Comparison of ENCODE assay signal across 18 mouse cellular contexts in genomic region chr3:107828518-107828917, GRCm38 (mm10). TPM values are rescaled to one million over a fixed set of nuclear protein-coding genes. Genes with fewer than 3 reads are reported as not detected.
A peak's percentile ranks its signal among the peaks of the same experiment; 100 is the strongest.
DNase-seq lines count a peak whose midpoint lies in the region; ATAC-seq and TF ChIP-seq lines count a peak whose summit lies in the region.
"Had no signal": no experiment of that assay in that cellular context is flagged by ENCODE, and none has a peak within 500 bp of the region (broad histone marks: within the 10 kb centered on the region; RNA-seq: fewer than 3 reads in every experiment).

No protein-coding gene starts in this region.

- no peaks in the 10 kb centered on the region for H3K79me2 ChIP-seq in liver, adult 2 months (ENCODE audit: control insufficient read depth, insufficient read depth, low read length)
- no peaks in the 10 kb centered on the region for H3K79me2 ChIP-seq in myocyte (ENCODE audit: control insufficient read depth, insufficient read depth)

- H3K27ac ChIP-seq in gastrocnemius, adult 2 months: peak overlapping the region; percentile 20; the same call in 1 of the 2 replicates
- no peak overlapping the region for H3K27ac ChIP-seq in liver, adult 2 months (replicated peaks; ENCODE audit: insufficient read depth, low read depth, low read length)
- no peak overlapping the region for H3K27ac ChIP-seq in liver, embryonic 11.5 days (ENCODE audit: low read depth, low read length)
- H3K27ac ChIP-seq: embryonic facial prominence, embryonic 13.5 days; forebrain, embryonic 12.5 days; heart, embryonic 13.5 days; hindbrain, embryonic 14.5 days; liver, embryonic 14.5 days; midbrain, embryonic 13.5 days had no signal

- ATAC-seq in liver, embryonic 11.5 days (replicated peaks; ENCODE audit: low FRiP score): no peak
- ATAC-seq: midbrain, embryonic 13.5 days had no signal

- H3K27me3 ChIP-seq in liver, adult 2 months (ENCODE audit: control insufficient read depth, insufficient read depth, low read length): no peaks in the 10 kb centered on the region
- peaks cover 3% of the 10 kb centered on the region for H3K27me3 ChIP-seq in liver, embryonic 11.5 days (replicated peaks; ENCODE audit: control insufficient read depth, insufficient read depth, low read length)
- no peaks in the 10 kb centered on the region for H3K27me3 ChIP-seq in myocyte (ENCODE audit: control insufficient read depth, insufficient read depth, insufficient read length)
- H3K27me3 ChIP-seq: embryonic facial prominence, embryonic 13.5 days; midbrain, embryonic 13.5 days had no signal

- no peak for TF ChIP-seq POLR2A in liver, adult 2 months (IDR thresholded peaks at IDR 0.05; ENCODE audit: extremely low read depth, insufficient read depth, low read length)
- no peak for TF ChIP-seq POLR2A in myocyte (IDR thresholded peaks at IDR 0.05; ENCODE audit: insufficient read length, low read depth)

- no peak overlapping the region for H3K9ac ChIP-seq in liver, adult 2 months (ENCODE audit: low read depth, low read length)
- H3K9ac ChIP-seq in liver, embryonic 11.5 days (ENCODE audit: low read depth, low read length): no peak overlapping the region
- H3K9ac ChIP-seq: embryonic facial prominence, embryonic 13.5 days; forebrain, embryonic 12.5 days; heart, embryonic 13.5 days; hindbrain, embryonic 14.5 days; liver, embryonic 14.5 days; midbrain, embryonic 13.5 days had no signal

- H3K9me3 ChIP-seq in liver, embryonic 11.5 days (ENCODE audit: control insufficient read depth, low read length): no peaks in the 10 kb centered on the region
- H3K9me3 ChIP-seq: embryonic facial prominence, embryonic 13.5 days; forebrain, embryonic 12.5 days; heart, embryonic 13.5 days; midbrain, embryonic 13.5 days had no signal

- no peak overlapping the region for H3ac ChIP-seq in myocyte (ENCODE audit: control insufficient read depth, insufficient read length)

- no peaks in the 10 kb centered on the region for H3K4me1 ChIP-seq in liver, adult 2 months (ENCODE audit: control insufficient read depth, insufficient read depth, low read length)
- H3K4me1 ChIP-seq in liver, embryonic 11.5 days (replicated peaks; ENCODE audit: control insufficient read depth, insufficient read depth, low read length): no peaks in the 10 kb centered on the region

- TF ChIP-seq CTCF in gastrocnemius, adult 2 months (IDR thresholded peaks at IDR 0.05): peak; percentile 6; the same call in 1 of the 2 replicates
- TF ChIP-seq CTCF in liver, adult 2 months (IDR thresholded peaks at IDR 0.05; ENCODE audit: low read depth, low read length): peak; percentile 32

- 57% methylated on average over 5 of the region's 5 CpGs for WGBS in liver, adult 2 months
- 40% methylated on average over 5 of the region's 5 CpGs for WGBS in liver, embryonic 11.5 days

- intact Hi-C loops in gastrocnemius, adult 2 months (cut with DNase I): no loop called here

- no peak overlapping the region for H3K4me2 ChIP-seq in liver, embryonic 11.5 days
- H3K4me2 ChIP-seq in myocyte (ENCODE audit: low read depth): peak overlapping the region; percentile 72
- H3K4me2 ChIP-seq: embryonic facial prominence, embryonic 13.5 days; forebrain, embryonic 12.5 days; heart, embryonic 13.5 days; hindbrain, embryonic 14.5 days; midbrain, embryonic 13.5 days had no signal

- DNase-seq in gastrocnemius, adult 2 months: peak; percentile 54
- no peak for DNase-seq in gastrocnemius, postnatal 4 days (ENCODE audit: low spot score in 2 of 2)
- DNase-seq in liver, adult 2 months (ENCODE audit: extremely low read depth, low read depth, low spot score): no peak
- no peak for DNase-seq in liver, embryonic 11.5 days (ENCODE audit: low spot score)
- peak; percentile 23 for DNase-seq in MN1 (ENCODE audit: low spot score)
- no peak for DNase-seq in cerebellum, postnatal 10 days
- DNase-seq: kidney, adult 11 months; kidney, postnatal 4 days; lung, postnatal 36 days had no signal

- no peak overlapping the region for H3K4me3 ChIP-seq in gastrocnemius, adult 2 months
- H3K4me3 ChIP-seq in liver, adult 2 months (ENCODE audit: insufficient read depth, low read depth, low read length): no peak overlapping the region
- H3K4me3 ChIP-seq in liver, embryonic 11.5 days (ENCODE audit: low read depth, low read length): no peak overlapping the region
- H3K4me3 ChIP-seq in myocyte: no peak overlapping the region
- H3K4me3 ChIP-seq: embryonic facial prominence, embryonic 13.5 days; forebrain, embryonic 12.5 days; heart, embryonic 13.5 days; midbrain, embryonic 13.5 days had no signal

- H3K36me3 ChIP-seq in liver, adult 2 months (ENCODE audit: control insufficient read depth, insufficient read depth, low read length): no peaks in the 10 kb centered on the region
- no peaks in the 10 kb centered on the region for H3K36me3 ChIP-seq in liver, embryonic 11.5 days (ENCODE audit: control insufficient read depth, insufficient read depth, low read length)
- H3K36me3 ChIP-seq in myocyte (ENCODE audit: control insufficient read depth, insufficient read depth): no peaks in the 10 kb centered on the region
- H3K36me3 ChIP-seq: embryonic facial prominence, embryonic 13.5 days; forebrain, embryonic 12.5 days; heart, embryonic 13.5 days; midbrain, embryonic 13.5 days had no signal

TF ChIP-seq in myocyte, 11 proteins besides CTCF, POLR2A, EP300 and RAD21:
- peak in 1 of 3 experiments; percentile 54 for TF ChIP-seq MYOD1 (IDR thresholded peaks at IDR 0.05; ENCODE audit: control insufficient read depth in 1 of 3, insufficient read length in 2 of 3, low read depth in 2 of 3)
- TF ChIP-seq MAX (IDR thresholded peaks at IDR 0.05; ENCODE audit: low read depth): no peak

RNA-seq across cellular contexts. Expression of gene Eps8l3, which starts 48.5 kb away (rescaled TPM):
- total RNA-seq in gastrocnemius, adult 2 months (2021): not detected
- total RNA-seq in gastrocnemius, postnatal 4 days (2021): not detected
- under 0.01 TPM in 1 of 2 replicates, not detected in the other for total RNA-seq in liver, adult 2 months (2014; rRNA removed)
- 0.06 and 0.07 TPM in 2 replicates for polyA plus RNA-seq in liver, adult 2 months (2012; rRNA removed)
- not detected in 2 replicates for polyA plus RNA-seq in liver, embryonic 11.5 days (2014; fragmentation: Nextera tagmentation; extraction: Ambion mirVana)
- polyA plus RNA-seq in myocyte (2012; fragmentation: generic; extraction: Trizol): not detected
- total RNA-seq: layer of hippocampus, postnatal 14 days; left cerebral cortex, postnatal 36 days had no signal
- polyA plus RNA-seq: embryonic facial prominence, embryonic 13.5 days; forebrain, embryonic 12.5 days; heart, embryonic 13.5 days; hindbrain, embryonic 14.5 days; midbrain, embryonic 13.5 days had no signal

Comparison
In these comparisons a context has a peak if more than half of its experiments do, and no peak if none do; other contexts are left out.
1. DNase-seq: peak in gastrocnemius, adult 2 months (single experiment) and MN1 (single experiment); none in gastrocnemius, postnatal 4 days (0 of 2), liver, adult 2 months (single experiment), liver, embryonic 11.5 days (single experiment) and cerebellum, postnatal 10 days (0 of 2).